Mouse (Mus musculus) stomach, embryonic 15.5 days (tissue): ENCODE results near the gene Ubxn1. TPM values are rescaled to one million over a fixed set of nuclear protein-coding genes. Genes with fewer than 3 reads are reported as not detected.
"Not testable (repeated sequence)": the region's sequence is repeated elsewhere in the genome, so short reads cannot be mapped to it uniquely, and the experiment has no call there.

Source experiments
- ATAC-seq: fragments of 200-750 bp; cut with Nextera tagmentation; 2 replicates; pipeline ENCODE4 v1.8.0; 2017; ENCODE audit warnings: low read depth, moderate number of reproducible peaks, moderate TSS enrichment; ENCODE audit not compliant: insufficient read depth, low FRiP score
- H3K27ac ChIP-seq: fragments of 300-500 bp; sonication (generic); 2 replicates; pipeline ENCODE4 v1.5.1; 2015; ENCODE audit warnings: mild to moderate bottlenecking, inconsistent platforms
- H3K27me3 ChIP-seq: fragments of 300-500 bp; sonication (generic); replicated peaks from 2 replicates; pipeline ENCODE4 v1.6.1; 2015; ENCODE audit warnings: inconsistent platforms
- H3K36me3 ChIP-seq: fragments of 300-500 bp; sonication (generic); 2 replicates; pipeline ENCODE4 v1.6.1; 2015; ENCODE audit warnings: inconsistent platforms
- H3K4me1 ChIP-seq: fragments of 300-500 bp; sonication (generic); 2 replicates; pipeline ENCODE4 v1.6.1; 2015; ENCODE audit warnings: inconsistent platforms
- H3K4me2 ChIP-seq: fragments of 300-500 bp; sonication (generic); 2 replicates; pipeline ENCODE4 v1.6.1; 2015; ENCODE audit warnings: mild to moderate bottlenecking, inconsistent platforms
- H3K4me3 ChIP-seq: fragments of 300-500 bp; sonication (generic); replicated peaks from 2 replicates; pipeline ENCODE4 v1.5.1; 2015; ENCODE audit warnings: inconsistent platforms
- H3K9ac ChIP-seq: fragments of 300-500 bp; sonication (generic); 2 replicates; pipeline ENCODE4 v1.6.1; 2015; ENCODE audit warnings: inconsistent platforms
- H3K9me3 ChIP-seq: fragments of 300-500 bp; sonication (generic); 2 replicates; pipeline ENCODE4 v1.6.1; 2016; ENCODE audit warnings: inconsistent platforms
- WGBS: fragments of 180-500 bp; shearing (Covaris S2); methylation state at CpG from one replicate; pipeline ENCODE4 v1.1.7; 2015; 5-methylcytosine and 5-hydroxymethylcytosine counted together
- polyA plus RNA-seq: library from polyadenylated mRNA; unstranded; fragments of >200 nt; fragmentation: Nextera tagmentation; extraction: Ambion mirVana; gene quantifications from 2 replicates; pipeline ENCODE4 v1.2.1, GENCODE M21; 2015

Gene Ubxn1
- 160 and 163 TPM in 2 replicates for polyA plus RNA-seq

GRCm38 (mm10) chr19:8871267-8872186 is at the start of gene Ubxn1:
TSS of gene Ubxn1 (plus strand) at chr19:8871496.
- peak; percentile 97 for ATAC-seq
- H3K27ac ChIP-seq = peak within 1 kb of the TSS; percentile 84
- peak within 1 kb of the TSS; percentile 94 for H3K9ac ChIP-seq
- peak within 1 kb of the TSS; percentile 97 for H3K4me3 ChIP-seq
- WGBS = under 1% methylated on average over 59 of the region's 59 CpGs
- peaks cover 6% of the 10 kb centered on the region for H3K4me1 ChIP-seq
- H3K36me3 ChIP-seq = peaks cover 18% of the 10 kb centered on the region
- peak within 1 kb of the TSS; percentile 87 for H3K4me2 ChIP-seq
- no peaks in the 10 kb centered on the region for H3K27me3 ChIP-seq
- H3K9me3 ChIP-seq = no peaks in the 10 kb centered on the region

- Histone ChIP-seq H3K9me3 (no peaks in the 10 kb centered on the region), H3K4me1 (peaks cover 14% of the 10 kb centered on the region; the same call in 1 of the 2 replicates), H3K4me2 (peak overlapping the region; percentile 73), H3K4me3 (no peak overlapping the region; the same call in 1 of the 2 replicates), H3K9ac (no peak overlapping the region), H3K36me3 (peaks cover 35% of the 10 kb centered on the region), H3K27ac (no peak overlapping the region), H3K27me3 (no peaks in the 10 kb centered on the region)
- ATAC-seq = no peak
- 69% methylated on average over 8 of the region's 8 CpGs for WGBS
Measured at GRCm38 (mm10) chr19:8822696-8823095, 48.6 kb upstream of the Ubxn1 start.

- Histone ChIP-seq H3K4me3 (no peak within 1 kb of the TSS), H3K9me3 (no peaks in the 10 kb centered on the region), H3K9ac (no peak within 1 kb of the TSS), H3K4me2 (no peak within 1 kb of the TSS), H3K27me3 (no peaks in the 10 kb centered on the region), H3K27ac (no peak within 1 kb of the TSS), H3K36me3 (peaks cover 85% of the 10 kb centered on the region), H3K4me1 (no peaks in the 10 kb centered on the region)
- no peak for ATAC-seq
- 86% methylated on average over 8 of the region's 8 CpGs for WGBS
Measured at GRCm38 (mm10) chr19:8829660-8830059, 41.6 kb upstream of the Ubxn1 start, which contains the start of gene AC129217.1. TSS of gene AC129217.1 (plus strand) at chr19:8829773.

DNA sequence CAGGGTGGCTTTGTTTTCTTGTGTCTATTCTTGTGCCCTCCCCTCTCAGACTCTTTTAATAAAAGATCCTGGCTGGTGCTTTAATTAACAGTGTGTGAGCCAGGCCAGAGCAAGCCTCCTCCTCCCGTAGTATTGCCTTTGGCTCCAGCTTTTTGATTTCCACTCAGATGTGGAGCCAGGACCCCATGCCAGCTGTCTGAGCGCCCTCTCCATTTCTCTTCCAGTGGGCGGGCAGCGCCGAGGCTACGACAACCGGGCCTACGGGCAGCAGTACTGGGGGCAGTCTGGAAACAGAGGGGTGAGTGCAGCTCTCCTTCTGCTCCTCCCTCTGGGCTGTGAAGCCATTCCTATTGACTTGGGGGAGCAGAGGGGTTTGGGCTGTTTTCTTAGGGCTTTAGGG is 40.6 kb upstream of the Ubxn1 start:
- Histone ChIP-seq H3K27ac (no peak overlapping the region), H3K9me3 (no peaks in the 10 kb centered on the region), H3K36me3 (peaks cover 80% of the 10 kb centered on the region), H3K4me1 (no peaks in the 10 kb centered on the region), H3K27me3 (no peaks in the 10 kb centered on the region), H3K4me3 (no peak overlapping the region), H3K4me2 (no peak overlapping the region), H3K9ac (no peak overlapping the region)
- WGBS = 91% methylated on average over 8 of the region's 8 CpGs
- no peak for ATAC-seq

- Histone ChIP-seq H3K27me3 (no peaks in the 10 kb centered on the region), H3K36me3 (peaks cover 75% of the 10 kb centered on the region), H3K4me3 (no peak overlapping the region), H3K27ac (no peak overlapping the region), H3K4me1 (no peaks in the 10 kb centered on the region), H3K9ac (no peak overlapping the region), H3K4me2 (no peak overlapping the region), H3K9me3 (no peaks in the 10 kb centered on the region)
- 82% methylated on average over 11 of the region's 11 CpGs for WGBS
- no peak for ATAC-seq
Measured at GRCm38 (mm10) chr19:8831262-8831661, 40.0 kb upstream of the Ubxn1 start.

DNA sequence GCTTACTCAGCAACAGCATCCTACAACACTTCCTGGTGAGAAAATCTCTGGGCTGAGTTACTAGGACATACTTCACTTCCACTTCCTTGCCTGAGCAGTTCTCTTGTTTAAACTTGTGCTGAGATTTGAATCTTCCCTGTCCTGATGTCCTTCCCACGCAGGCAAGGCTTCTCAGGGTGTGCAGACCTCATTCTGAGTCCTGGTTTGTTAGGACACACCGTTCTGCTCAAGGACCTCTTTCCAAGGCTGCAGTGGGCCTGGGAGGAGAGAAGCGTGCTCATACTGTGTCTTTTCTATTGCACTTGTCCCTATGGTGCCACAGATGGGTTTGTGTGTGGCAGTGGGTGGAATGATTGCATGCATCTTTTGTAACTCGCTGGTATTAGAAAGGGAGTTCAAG is 38.3 kb upstream of the Ubxn1 start:
- no peaks in the 10 kb centered on the region for H3K9me3 ChIP-seq
- WGBS = 89% methylated on average over 4 of the region's 4 CpGs
- ATAC-seq = no peak
- H3K4me1 ChIP-seq = no peaks in the 10 kb centered on the region; the same call in 1 of the 2 replicates
- H3K27me3 ChIP-seq = no peaks in the 10 kb centered on the region
- no peak overlapping the region for H3K4me3 ChIP-seq
- H3K36me3 ChIP-seq = peaks cover 62% of the 10 kb centered on the region
- no peak overlapping the region for H3K9ac ChIP-seq
- no peak overlapping the region for H3K27ac ChIP-seq
- no peak overlapping the region for H3K4me2 ChIP-seq

GRCm38 (mm10) chr19:8836327-8836726 is 35.0 kb upstream of the Ubxn1 start:
- H3K27me3 ChIP-seq, H3K4me2 ChIP-seq, H3K4me3 ChIP-seq, H3K9me3 ChIP-seq, H3K9ac ChIP-seq, ATAC-seq: not testable (repeated sequence)
- Histone ChIP-seq H3K4me1 (peaks cover 20% of the 10 kb centered on the region), H3K27ac (0 out of 2 replicates have a peak overlapping the region, but pooled peaks have one; percentile 98), H3K36me3 (peaks cover 30% of the 10 kb centered on the region)
- WGBS = 96% methylated on average over 10 of the region's 10 CpGs

DNA sequence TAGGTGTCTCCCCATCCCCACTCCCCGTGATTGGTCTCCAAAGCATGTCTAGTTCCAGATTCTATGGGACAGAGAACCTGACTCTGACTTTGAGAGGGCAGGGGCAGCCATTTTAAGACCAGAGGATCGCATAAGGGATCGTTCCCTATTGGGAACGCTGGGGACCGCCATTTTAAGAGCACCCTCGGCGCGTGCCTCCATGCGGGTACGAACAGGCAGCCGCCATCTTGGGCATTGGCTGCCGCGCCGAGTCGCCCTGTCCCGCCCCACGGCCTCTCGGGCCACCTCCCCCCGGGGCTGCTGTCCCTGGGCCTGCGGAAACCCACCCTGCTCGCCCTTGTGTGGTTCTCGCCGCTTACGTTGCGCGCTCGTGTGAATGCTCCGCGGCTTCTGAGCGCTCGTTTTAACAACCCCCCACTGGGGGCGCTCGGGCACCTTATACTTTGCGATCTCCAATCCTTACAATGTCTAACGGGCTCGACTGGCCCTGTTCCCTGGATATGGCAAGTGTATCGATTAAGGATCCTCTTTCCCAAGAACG is 34.0 kb upstream of the Ubxn1 start, which contains the start of gene Bscl2:
Gene Bscl2 (plus strand): TSS at position 217 of the 541 bp plus-strand sequence.
- H3K4me1 ChIP-seq = peaks cover 20% of the 10 kb centered on the region
- 1% methylated on average over 38 of the region's 38 CpGs for WGBS
- no peaks in the 10 kb centered on the region for H3K9me3 ChIP-seq
- H3K27me3 ChIP-seq = no peaks in the 10 kb centered on the region
- peak within 1 kb of the TSS; percentile 92 for H3K4me2 ChIP-seq
- peak; percentile 69 for ATAC-seq
- peak within 1 kb of the TSS; percentile 61 for H3K4me3 ChIP-seq
- H3K27ac ChIP-seq = peak within 1 kb of the TSS; percentile 98
- H3K36me3 ChIP-seq = peaks cover 22% of the 10 kb centered on the region
- H3K9ac ChIP-seq = peak within 1 kb of the TSS; percentile 67; the same call in 1 of the 2 replicates

DNA sequence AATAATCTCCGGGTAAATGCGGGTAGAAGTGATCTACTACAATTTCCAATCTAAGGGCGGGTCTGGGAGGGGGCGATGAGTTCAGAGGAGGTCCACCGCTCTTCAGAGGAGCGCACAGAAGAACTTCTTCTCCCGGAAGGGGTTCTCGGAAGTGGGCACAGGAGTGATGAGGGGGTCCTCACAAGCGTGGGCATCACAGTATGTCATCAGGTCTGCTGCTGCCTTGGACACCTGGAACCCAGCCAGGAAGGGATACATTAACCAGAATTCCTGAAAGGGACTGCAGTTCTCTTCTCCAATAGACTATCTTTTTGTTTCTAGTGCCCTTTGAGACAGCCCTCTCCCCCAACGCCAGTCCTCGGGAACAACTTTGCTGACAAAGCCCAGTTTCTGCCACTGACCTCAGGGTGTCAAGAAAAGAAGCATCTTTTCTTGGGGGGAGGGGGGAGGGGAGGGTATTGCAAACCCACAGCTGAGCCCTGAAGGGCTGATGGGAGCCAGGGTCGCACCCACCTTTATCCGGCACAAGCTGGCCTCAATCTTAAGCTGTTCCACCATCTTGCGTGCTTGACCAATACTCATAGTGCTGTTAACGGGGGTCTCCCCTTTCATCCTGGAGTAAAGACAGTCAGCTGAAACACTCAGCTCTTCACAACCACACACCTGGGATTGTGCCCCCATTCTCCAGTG is 33.1 kb upstream of the Ubxn1 start:
- Histone ChIP-seq H3K4me1 (peaks cover 20% of the 10 kb centered on the region), H3K27me3 (no peaks in the 10 kb centered on the region), H3K27ac (peak overlapping the region; percentile 98), H3K36me3 (peaks cover 13% of the 10 kb centered on the region), H3K4me2 (peak overlapping the region; percentile 92), H3K9me3 (no peaks in the 10 kb centered on the region), H3K9ac (peak overlapping the region; percentile 67; the same call in 1 of the 2 replicates), H3K4me3 (peak overlapping the region; percentile 61)
- ATAC-seq = 0 out of 2 replicates have a peak, but pooled peaks have one; percentile 1
- WGBS = 18% methylated on average over 15 of the region's 15 CpGs

GRCm38 (mm10) chr19:8839103-8839907 is 32.0 kb upstream of the Ubxn1 start, which contains the start of gene Gng3:
TSS of gene Gng3 (minus strand) at chr19:8839194.
- Histone ChIP-seq H3K9me3 (no peaks in the 10 kb centered on the region), H3K4me3 (peak within 1 kb of the TSS; percentile 61), H3K4me2 (peak within 1 kb of the TSS; percentile 92), H3K27me3 (no peaks in the 10 kb centered on the region), H3K4me1 (peaks cover 20% of the 10 kb centered on the region), H3K36me3 (peaks cover 7% of the 10 kb centered on the region), H3K27ac (peak within 1 kb of the TSS; percentile 98; the same call in 1 of the 2 replicates), H3K9ac (no peak within 1 kb of the TSS)
- ATAC-seq = 0 out of 2 replicates have a peak, but pooled peaks have one; percentile 2
- 69% methylated on average over 11 of the region's 11 CpGs for WGBS
